ENCODE assay signal across 14 mouse cellular contexts in the genomic region with DNA sequence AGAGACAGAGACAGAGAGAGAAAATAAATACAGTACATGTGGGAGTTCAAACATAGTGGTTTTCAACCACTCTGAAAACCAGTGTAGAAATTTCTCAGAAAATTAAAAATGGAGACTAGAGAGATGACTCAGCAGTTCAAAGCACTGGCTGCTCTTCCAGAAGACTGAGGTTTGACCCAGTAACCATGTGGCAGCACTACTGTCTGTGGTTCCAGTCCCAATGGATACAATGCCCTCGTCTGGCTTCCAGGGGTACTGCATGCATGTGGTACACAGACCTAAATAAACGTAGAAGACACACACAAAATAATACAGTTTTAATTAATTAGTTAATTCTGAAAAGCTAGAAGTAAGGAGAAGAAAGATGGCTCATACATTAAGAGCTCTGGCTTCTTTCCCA. TPM values are rescaled to one million over a fixed set of nuclear protein-coding genes. Genes with fewer than 3 reads are reported as not detected.
A peak's percentile ranks its signal among the peaks of the same experiment; 100 is the strongest.
DNase-seq lines count a peak whose midpoint lies in the region; ATAC-seq and TF ChIP-seq lines count a peak whose summit lies in the region.
"Had no signal": no experiment of that assay in that cellular context is flagged by ENCODE, and none has a peak within 500 bp of the region (broad histone marks: within the 10 kb centered on the region; RNA-seq: fewer than 3 reads in every experiment).

No protein-coding gene starts in this region.

- WGBS in hindbrain, embryonic 11.5 days: 79% methylated on average over 2 of the region's 2 CpGs
- WGBS in hindbrain, embryonic 13.5 days: 71% methylated on average over 2 of the region's 2 CpGs
- WGBS in intestine, embryonic 15.5 days: 66% methylated on average over 2 of the region's 2 CpGs
- 70% methylated on average over 2 of the region's 2 CpGs for WGBS in thymus, adult 2 months

- H3K9ac ChIP-seq in hindbrain, embryonic 11.5 days (ENCODE audit: low read depth, low read length): no peak overlapping the region
- no peak overlapping the region for H3K9ac ChIP-seq in hindbrain, embryonic 13.5 days
- no peak overlapping the region for H3K9ac ChIP-seq in intestine, embryonic 15.5 days
- H3K9ac ChIP-seq: forebrain, embryonic 12.5 days; hindbrain, embryonic 12.5 days; lung, embryonic 15.5 days had no signal

- no peaks in the 10 kb centered on the region for H3K4me1 ChIP-seq in hindbrain, embryonic 11.5 days (replicated peaks; ENCODE audit: control insufficient read depth, insufficient read depth, low read length)
- no peaks in the 10 kb centered on the region for H3K4me1 ChIP-seq in hindbrain, embryonic 13.5 days (replicated peaks)
- H3K4me1 ChIP-seq in G1E (ENCODE audit: insufficient read depth, low read depth, low read length): no peaks in the 10 kb centered on the region
- no peaks in the 10 kb centered on the region for H3K4me1 ChIP-seq in intestine, embryonic 15.5 days (replicated peaks)
- no peaks in the 10 kb centered on the region for H3K4me1 ChIP-seq in thymus, adult 2 months (replicated peaks; ENCODE audit: control insufficient read depth, insufficient read depth, low read length)
- H3K4me1 ChIP-seq: forebrain, embryonic 12.5 days; hindbrain, embryonic 12.5 days; lung, embryonic 15.5 days had no signal

- H3K27ac ChIP-seq in hindbrain, embryonic 11.5 days (ENCODE audit: low read depth, low read length): no peak overlapping the region
- no peak overlapping the region for H3K27ac ChIP-seq in hindbrain, embryonic 13.5 days
- H3K27ac ChIP-seq in intestine, embryonic 15.5 days: no peak overlapping the region
- H3K27ac ChIP-seq in thymus, adult 2 months (ENCODE audit: control insufficient read depth, insufficient read depth, low read length): no peak overlapping the region
- H3K27ac ChIP-seq: forebrain, embryonic 12.5 days; hindbrain, embryonic 12.5 days; lung, embryonic 15.5 days had no signal

- H3K4me2 ChIP-seq in hindbrain, embryonic 11.5 days (replicated peaks; ENCODE audit: low read depth, low read length): no peak overlapping the region
- H3K4me2 ChIP-seq in hindbrain, embryonic 13.5 days: no peak overlapping the region
- H3K4me2 ChIP-seq in intestine, embryonic 15.5 days (replicated peaks): no peak overlapping the region
- H3K4me2 ChIP-seq: forebrain, embryonic 12.5 days; hindbrain, embryonic 12.5 days; lung, embryonic 15.5 days had no signal

- no peaks in the 10 kb centered on the region for H3K36me3 ChIP-seq in hindbrain, embryonic 11.5 days (ENCODE audit: control insufficient read depth, insufficient read depth, low read length)
- no peaks in the 10 kb centered on the region for H3K36me3 ChIP-seq in hindbrain, embryonic 13.5 days
- no peaks in the 10 kb centered on the region for H3K36me3 ChIP-seq in G1E (replicated peaks)
- H3K36me3 ChIP-seq in intestine, embryonic 15.5 days: no peaks in the 10 kb centered on the region
- no peaks in the 10 kb centered on the region for H3K36me3 ChIP-seq in thymus, adult 2 months (ENCODE audit: control insufficient read depth, insufficient read depth, low read length)
- H3K36me3 ChIP-seq: forebrain, embryonic 12.5 days; hindbrain, embryonic 12.5 days; lung, embryonic 15.5 days had no signal

- ATAC-seq in hindbrain, embryonic 11.5 days (ENCODE audit: low FRiP score): no peak
- ATAC-seq in hindbrain, embryonic 13.5 days (ENCODE audit: low FRiP score): no peak
- no peak for ATAC-seq in G1E (ENCODE audit: extremely low read depth, insufficient number of reproducible peaks, low FRiP score, poor library complexity, severe bottlenecking)
- ATAC-seq in monocyte, adult 5-6 weeks (replicated peaks; ENCODE audit: insufficient number of reproducible peaks, low FRiP score, low TSS enrichment, poor library complexity, severe bottlenecking): no peak
- ATAC-seq in intestine, embryonic 15.5 days: no peak

- TF ChIP-seq POLR2A in thymus, adult 2 months (IDR thresholded peaks at IDR 0.05; ENCODE audit: control insufficient read depth, extremely low read depth, insufficient read depth, low read length, poor library complexity): no peak

- TF ChIP-seq CTCF in G1E (IDR thresholded peaks at IDR 0.05; ENCODE audit: low read depth, low read length): peak; percentile 26; the same call in 1 of the 2 replicates
- TF ChIP-seq CTCF in thymus, adult 2 months (IDR thresholded peaks at IDR 0.05; ENCODE audit: borderline replicate concordance, control insufficient read depth, extremely low read depth, insufficient read depth, low read length, poor library complexity): no peak

- H3K4me3 ChIP-seq in hindbrain, embryonic 11.5 days (ENCODE audit: low read depth, low read length): no peak overlapping the region
- no peak overlapping the region for H3K4me3 ChIP-seq in hindbrain, embryonic 13.5 days
- H3K4me3 ChIP-seq in G1E (ENCODE audit: low read depth, low read length): no peak overlapping the region
- H3K4me3 ChIP-seq in intestine, embryonic 15.5 days (replicated peaks): no peak overlapping the region
- no peak overlapping the region for H3K4me3 ChIP-seq in thymus, adult 2 months (ENCODE audit: control insufficient read depth, insufficient read depth, low read length)
- H3K4me3 ChIP-seq: forebrain, embryonic 12.5 days; hindbrain, embryonic 12.5 days; lung, embryonic 15.5 days had no signal

- H3K27me3 ChIP-seq in hindbrain, embryonic 11.5 days (ENCODE audit: control insufficient read depth, insufficient read depth, low read length): no peaks in the 10 kb centered on the region
- H3K27me3 ChIP-seq in hindbrain, embryonic 13.5 days: no peaks in the 10 kb centered on the region
- H3K27me3 ChIP-seq in G1E (ENCODE audit: insufficient read depth, low read length): peaks cover under 1% of the 10 kb centered on the region; the same call in 1 of the 2 replicates
- H3K27me3 ChIP-seq in intestine, embryonic 15.5 days (replicated peaks): no peaks in the 10 kb centered on the region
- H3K27me3 ChIP-seq in thymus, adult 2 months (ENCODE audit: control insufficient read depth, insufficient read depth, low read length): no peaks in the 10 kb centered on the region
- H3K27me3 ChIP-seq: forebrain, embryonic 12.5 days; hindbrain, embryonic 12.5 days; lung, embryonic 15.5 days had no signal

- peak; percentile 2 for DNase-seq in hindbrain, embryonic 11.5 days (ENCODE audit: low spot score)
- DNase-seq in 3134 (ENCODE audit: extremely low read depth, insufficient read length, low spot score): peak; percentile 18
- DNase-seq in G1E (ENCODE audit: low spot score): no peak
- peak; percentile 1 for DNase-seq in embryo, embryonic 9.5 days (ENCODE audit: extremely low spot score)
- no peak for DNase-seq in thymus, adult 2 months

- H3K9me3 ChIP-seq in hindbrain, embryonic 11.5 days (ENCODE audit: control insufficient read depth, low read length): no peaks in the 10 kb centered on the region
- no peaks in the 10 kb centered on the region for H3K9me3 ChIP-seq in hindbrain, embryonic 13.5 days
- H3K9me3 ChIP-seq in G1E (replicated peaks): no peaks in the 10 kb centered on the region
- H3K9me3 ChIP-seq in intestine, embryonic 15.5 days: no peaks in the 10 kb centered on the region
- H3K9me3 ChIP-seq: forebrain, embryonic 12.5 days; hindbrain, embryonic 12.5 days; lung, embryonic 15.5 days had no signal

RNA-seq across cellular contexts. Expression of a gene that starts 23.4 kb away (rescaled TPM):
- not detected in 2 replicates for polyA plus RNA-seq in hindbrain, embryonic 11.5 days (2014; fragmentation: Nextera tagmentation; extraction: Ambion mirVana)
- not detected in 2 replicates for polyA plus RNA-seq in hindbrain, embryonic 13.5 days (2015; fragmentation: Nextera tagmentation; extraction: Ambion mirVana)
- total RNA-seq in G1E (2014; fragmentation: Nextera tagmentation) (not detected in 2 replicates), G1E (2017) (not detected in 2 replicates)
- not detected in 2 replicates for polyA plus RNA-seq in G1E (2012)
- total RNA-seq in monocyte, adult 5-6 weeks (2017): not detected in 3 replicates
- polyA plus RNA-seq in intestine, embryonic 15.5 days (2015; fragmentation: Nextera tagmentation; extraction: Ambion mirVana): not detected in 2 replicates
- 0.13 and 1.2 TPM in 2 replicates for polyA plus RNA-seq in thymus, adult 2 months (2012; rRNA removed)
- total RNA-seq: neutrophil, adult 5-6 weeks had no signal
- polyA plus RNA-seq: forebrain, embryonic 12.5 days; hindbrain, embryonic 12.5 days; lung, embryonic 15.5 days; urinary bladder, adult 2 months had no signal

RNA-seq across cellular contexts. Expression of a gene that starts 24.4 kb away (rescaled TPM):
- not detected in 2 replicates for polyA plus RNA-seq in hindbrain, embryonic 11.5 days (2014; fragmentation: Nextera tagmentation; extraction: Ambion mirVana)
- polyA plus RNA-seq in hindbrain, embryonic 13.5 days (2015; fragmentation: Nextera tagmentation; extraction: Ambion mirVana): not detected in 2 replicates
- total RNA-seq in G1E (2014; fragmentation: Nextera tagmentation) (not detected in 2 replicates), G1E (2017) (not detected in 2 replicates)
- polyA plus RNA-seq in G1E (2012): not detected in 2 replicates
- not detected in 3 replicates for total RNA-seq in monocyte, adult 5-6 weeks (2017)
- polyA plus RNA-seq in intestine, embryonic 15.5 days (2015; fragmentation: Nextera tagmentation; extraction: Ambion mirVana): not detected in 2 replicates
- not detected in 2 replicates for polyA plus RNA-seq in thymus, adult 2 months (2012; rRNA removed)
- total RNA-seq: adrenal gland, adult 18-20 months; neutrophil, adult 5-6 weeks had no signal
- polyA plus RNA-seq: forebrain, embryonic 12.5 days; hindbrain, embryonic 12.5 days; lung, embryonic 15.5 days; urinary bladder, adult 2 months had no signal

RNA-seq across cellular contexts. Expression of a gene that starts 58.5 kb away (rescaled TPM):
- not detected in 2 replicates for polyA plus RNA-seq in hindbrain, embryonic 11.5 days (2014; fragmentation: Nextera tagmentation; extraction: Ambion mirVana)
- not detected in 2 replicates for polyA plus RNA-seq in hindbrain, embryonic 13.5 days (2015; fragmentation: Nextera tagmentation; extraction: Ambion mirVana)
- total RNA-seq in G1E (2014; fragmentation: Nextera tagmentation) (not detected in 2 replicates), G1E (2017) (0.12 and 0.22 TPM in 2 replicates)
- not detected in 2 replicates for polyA plus RNA-seq in G1E (2012)
- total RNA-seq in monocyte, adult 5-6 weeks (2017): not detected in 3 replicates
- not detected in 2 replicates for polyA plus RNA-seq in intestine, embryonic 15.5 days (2015; fragmentation: Nextera tagmentation; extraction: Ambion mirVana)
- 0.07 and 0.51 TPM in 2 replicates for polyA plus RNA-seq in thymus, adult 2 months (2012; rRNA removed)
- total RNA-seq: adrenal gland, adult 18-20 months; neutrophil, adult 5-6 weeks had no signal
- polyA plus RNA-seq: forebrain, embryonic 12.5 days; hindbrain, embryonic 12.5 days; lung, embryonic 15.5 days; urinary bladder, adult 2 months had no signal

Comparison
In these comparisons a context has a peak if more than half of its experiments do, and no peak if none do; other contexts are left out.
1. DNase-seq: peak in hindbrain, embryonic 11.5 days (single experiment), 3134 (single experiment) and embryo, embryonic 9.5 days (single experiment); none in G1E (single experiment) and thymus, adult 2 months (single experiment).